Mouse (Mus musculus) right cerebral cortex, postnatal 4 days (tissue): ENCODE measurements at regions not wholly inside any gene's neighbourhood (a gene's known extent, or its start where the extent isn't known, plus 50 kb on each side); places are given as distances from the start of the nearest gene placed in this dataset.
"Not testable (repeated sequence)": the region's sequence is repeated elsewhere in the genome, so short reads cannot be mapped to it uniquely, and the experiment has no call there.

ENCODE experiments used
- DNase-seq: peaks from one replicate; pipeline ENCODE4 v3.0.0-alpha.2; 2022

- peak; percentile 67 for DNase-seq
These were observed 73.7 kb downstream of the Cpn2 start for GRCm38 (mm10) chr16:30193294-30194261.

- no peak for DNase-seq
These were observed 72.5 kb downstream of the Cpn2 start for GRCm38 (mm10) chr16:30194836-30195235.

- not testable (repeated sequence) for DNase-seq
These were observed 71.4 kb downstream of the Cpn2 start for GRCm38 (mm10) chr16:30195859-30196258.

GRCm38 (mm10) chr16:30197351-30197750 lies 69.9 kb downstream of the Cpn2 start:
- no peak for DNase-seq

- no peak for DNase-seq
These were observed 67.5 kb downstream of the Cpn2 start for GRCm38 (mm10) chr16:30199836-30200235.

GRCm38 (mm10) chr16:30204144-30204543 lies 63.2 kb downstream of the Cpn2 start:
- DNase-seq = no peak

GRCm38 (mm10) chr16:30205314-30205815 lies 61.9 kb downstream of the Cpn2 start:
- DNase-seq = no peak

- no peak for DNase-seq
These were observed 61.4 kb downstream of the Cpn2 start for GRCm38 (mm10) chr16:30205816-30206356.
